Mouse (Mus musculus) urinary bladder, postnatal 4 days (tissue): ENCODE data around the gene Gm13279.
"Not testable (repeated sequence)": the region's sequence is repeated elsewhere in the genome, so short reads cannot be mapped to it uniquely, and the experiment has no call there.

ENCODE experiments used
- DNase-seq, 2 experiments: peaks; one replicate each; pipeline ENCODE4 v3.0.0; 2021 to 2022; ENCODE audit warnings: low spot score in 2 of 2

The Gm13279 gene

DNA sequence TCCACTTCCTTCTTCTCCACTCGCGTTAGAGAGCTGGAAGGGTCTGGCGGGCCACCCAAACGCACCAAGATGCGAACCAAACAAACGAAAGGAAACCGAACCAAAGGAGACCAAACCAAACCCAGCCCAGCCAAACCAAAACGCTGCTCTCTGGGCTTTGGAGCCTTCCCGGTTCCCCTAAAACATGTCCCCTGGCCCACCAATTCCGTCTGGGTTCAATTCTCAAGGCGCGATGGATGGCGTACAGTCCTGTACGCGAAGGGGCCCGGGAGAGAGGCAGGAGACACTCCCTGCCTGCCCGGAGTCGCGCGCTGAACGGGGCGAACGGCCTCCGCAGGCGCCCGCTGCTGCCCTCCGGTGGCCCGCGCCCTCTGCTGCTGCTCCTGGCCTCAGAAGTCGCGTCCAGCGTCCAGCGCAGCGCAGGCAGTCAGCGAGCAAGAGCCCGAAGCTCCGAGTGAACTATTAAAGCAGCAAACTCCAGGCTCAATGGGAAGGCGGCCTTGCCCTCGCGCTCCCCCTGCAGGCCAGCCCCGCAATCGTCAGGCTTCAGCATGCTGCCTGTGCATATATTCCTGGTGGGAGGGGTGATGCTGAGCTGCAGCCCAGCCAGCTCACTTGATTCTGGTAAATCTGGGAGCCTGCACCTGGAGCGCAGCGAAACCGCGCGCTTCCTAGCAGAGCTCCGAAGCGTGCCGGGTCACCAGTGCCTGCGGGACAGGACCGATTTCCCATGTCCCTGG is 3.1 kb upstream of the Gm13279 start, which contains the start of gene Gm13275:
Gene Gm13275, plus strand, starts transcription at position 552 of the 740 bp plus-strand sequence.
- peak; percentile 75 to 79 for DNase-seq

DNA sequence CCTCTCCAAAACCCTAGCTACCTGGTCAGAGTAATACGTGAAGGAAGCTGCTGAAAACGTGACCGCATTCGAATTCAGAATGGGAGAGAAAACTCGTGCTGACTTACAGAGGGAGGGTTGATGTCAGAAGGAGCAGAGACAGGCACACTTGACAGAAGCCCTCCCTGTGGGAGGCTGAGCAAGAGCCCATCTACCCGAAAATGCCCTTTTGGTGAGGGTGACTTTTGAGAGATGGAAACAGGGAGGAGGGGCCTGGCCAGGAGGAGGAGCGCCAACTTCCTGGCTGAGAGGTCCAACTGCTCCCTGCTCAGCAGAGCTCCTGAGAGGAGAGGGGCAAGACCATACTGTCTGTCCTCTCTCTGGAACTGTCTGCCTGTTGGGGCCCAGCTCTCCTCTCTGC is 2.2 kb downstream of the Gm13279 start, which contains the start of gene Gm13285:
Gene Gm13285, plus strand, starts transcription at position 301 of the 400 bp plus-strand sequence.
- not testable (repeated sequence) for DNase-seq

DNA sequence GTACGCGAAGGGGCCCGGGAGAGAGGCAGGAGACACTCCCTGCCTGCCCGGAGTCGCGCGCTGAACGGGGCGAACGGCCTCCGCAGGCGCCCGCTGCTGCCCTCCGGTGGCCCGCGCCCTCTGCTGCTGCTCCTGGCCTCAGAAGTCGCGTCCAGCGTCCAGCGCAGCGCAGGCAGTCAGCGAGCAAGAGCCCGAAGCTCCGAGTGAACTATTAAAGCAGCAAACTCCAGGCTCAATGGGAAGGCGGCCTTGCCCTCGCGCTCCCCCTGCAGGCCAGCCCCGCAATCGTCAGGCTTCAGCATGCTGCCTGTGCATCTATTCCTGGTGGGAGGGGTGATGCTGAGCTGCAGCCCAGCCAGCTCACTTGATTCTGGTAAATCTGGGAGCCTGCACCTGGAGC is 5.8 kb downstream of the Gm13279 start, which contains the start of gene Gm13287:
Gene Gm13287, plus strand, starts transcription at position 301 of the 400 bp plus-strand sequence.
- not testable (repeated sequence) for DNase-seq

DNA sequence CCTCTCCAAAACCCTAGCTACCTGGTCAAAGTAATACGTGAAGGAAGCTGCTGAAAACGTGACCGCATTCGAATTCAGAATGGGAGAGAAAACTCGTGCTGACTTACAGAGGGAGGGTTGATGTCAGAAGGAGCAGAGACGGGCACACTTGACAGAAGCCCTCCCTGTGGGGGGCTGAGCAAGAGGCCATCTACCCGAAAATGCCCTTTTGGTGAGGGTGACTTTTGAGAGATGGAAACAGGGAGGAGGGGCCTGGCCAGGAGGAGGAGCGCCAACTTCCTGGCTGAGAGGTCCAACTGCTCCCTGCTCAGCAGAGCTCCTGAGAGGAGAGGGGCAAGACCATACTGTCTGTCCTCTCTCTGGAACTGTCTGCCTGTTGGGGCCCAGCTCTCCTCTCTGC is 8.0 kb downstream of the Gm13279 start, which contains the start of gene Gm13288:
Gene Gm13288, plus strand, starts transcription at position 301 of the 400 bp plus-strand sequence.
- DNase-seq = not testable (repeated sequence)

DNA sequence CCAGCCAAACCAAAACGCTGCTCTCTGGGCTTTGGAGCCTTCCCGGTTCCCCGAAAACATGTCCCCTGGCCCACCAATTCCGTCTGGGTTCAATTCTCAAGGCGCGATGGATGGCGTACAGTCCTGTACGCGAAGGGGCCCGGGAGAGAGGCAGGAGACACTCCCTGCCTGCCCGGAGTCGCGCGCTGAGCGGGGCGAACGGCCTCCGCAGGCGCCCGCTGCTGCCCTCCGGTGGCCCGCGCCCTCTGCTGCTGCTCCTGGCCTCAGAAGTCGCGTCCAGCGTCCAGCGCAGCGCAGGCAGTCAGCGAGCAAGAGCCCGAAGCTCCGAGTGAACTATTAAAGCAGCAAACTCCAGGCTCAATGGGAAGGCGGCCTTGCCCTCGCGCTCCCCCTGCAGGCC is 8.6 kb downstream of the Gm13279 start:
- DNase-seq = peak in 1 of 2 experiments; percentile 28

DNA sequence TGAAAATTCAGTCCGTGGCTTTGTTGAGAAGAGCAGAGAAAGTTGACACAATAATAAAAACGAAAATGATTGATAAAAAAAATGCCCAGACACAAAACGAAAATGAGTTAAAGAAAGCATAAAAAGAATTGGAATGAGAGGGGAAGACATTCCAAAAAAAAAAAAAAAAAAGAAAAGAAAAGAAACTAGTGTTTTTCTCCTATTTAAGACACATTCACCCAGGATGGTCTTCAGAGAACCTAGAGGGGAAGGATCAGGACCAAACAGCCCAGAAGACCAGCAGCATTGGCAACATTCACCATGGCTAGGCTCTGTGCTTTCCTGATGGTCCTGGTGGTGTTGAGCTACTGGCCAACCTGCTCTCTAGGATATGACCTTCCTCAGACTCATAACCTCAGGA is 18.7 kb downstream of the Gm13279 start, which contains the start of gene Ifna7:
Gene Ifna7, plus strand, starts transcription at position 301 of the 400 bp plus-strand sequence.
- DNase-seq = no peak

DNA sequence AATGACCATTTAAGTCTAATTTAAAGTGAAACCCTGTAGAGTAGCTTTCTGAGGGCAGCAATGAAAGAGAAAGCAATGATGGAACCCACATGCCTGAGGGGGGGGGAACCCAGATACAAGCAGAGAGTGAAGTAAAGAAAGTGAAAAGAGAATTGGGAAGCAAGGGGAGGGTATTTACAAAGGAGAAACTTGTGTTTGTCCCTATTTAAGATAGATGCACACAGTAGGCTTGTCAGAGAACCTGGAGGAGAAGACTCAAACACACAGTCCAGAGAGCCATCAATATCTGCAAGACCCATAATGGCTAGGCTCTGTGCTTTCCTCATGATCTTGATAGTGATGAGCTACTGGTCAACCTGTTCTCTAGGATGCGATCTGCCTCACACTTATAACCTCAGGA is 22.5 kb downstream of the Gm13279 start, which contains the start of gene Ifna11:
Gene Ifna11, plus strand, starts transcription at position 301 of the 400 bp plus-strand sequence.
- DNase-seq = no peak

DNA sequence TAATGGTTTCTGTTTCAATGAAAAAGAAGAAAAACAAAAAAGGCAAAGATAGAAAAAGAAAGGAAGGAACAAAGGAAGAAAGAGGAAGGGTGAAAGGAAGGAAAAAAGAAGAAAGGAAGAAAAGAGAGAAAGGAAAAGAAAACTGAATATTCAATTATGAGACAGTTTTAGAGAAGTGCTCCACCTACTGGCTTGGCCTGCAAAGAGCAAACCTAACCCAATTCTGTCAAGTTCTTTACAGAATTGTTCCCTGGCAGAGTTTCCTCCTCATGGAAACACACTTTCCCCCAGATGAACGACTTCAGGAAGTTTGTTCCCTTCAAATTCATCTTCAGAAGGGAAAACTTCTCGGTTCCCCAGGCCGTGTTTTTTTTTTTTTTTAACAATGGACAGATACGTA is 25.8 kb downstream of the Gm13279 start:
- no peak for DNase-seq

DNA sequence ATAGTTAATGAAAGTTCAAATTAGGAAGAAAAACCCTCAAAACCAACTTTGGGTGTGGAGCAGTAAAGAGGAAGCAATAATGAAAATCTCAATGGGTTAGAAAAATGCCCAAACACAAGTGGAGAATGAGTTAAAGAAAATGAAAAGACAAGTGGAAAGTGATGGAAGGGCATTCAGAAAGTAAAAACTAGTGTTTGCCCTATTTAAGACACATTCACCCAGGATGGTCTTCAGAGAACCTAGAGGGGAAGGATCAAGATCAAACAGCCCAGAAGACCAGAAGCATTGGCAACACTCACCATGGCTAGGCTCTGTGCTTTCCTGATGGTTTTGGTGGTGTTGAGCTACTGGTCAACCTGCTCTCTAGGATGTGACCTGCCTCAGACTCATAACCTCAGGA is 29.9 kb downstream of the Gm13279 start, which contains the start of gene Ifna6:
Gene Ifna6, plus strand, starts transcription at position 301 of the 400 bp plus-strand sequence.
- DNase-seq = not testable (repeated sequence)

DNA sequence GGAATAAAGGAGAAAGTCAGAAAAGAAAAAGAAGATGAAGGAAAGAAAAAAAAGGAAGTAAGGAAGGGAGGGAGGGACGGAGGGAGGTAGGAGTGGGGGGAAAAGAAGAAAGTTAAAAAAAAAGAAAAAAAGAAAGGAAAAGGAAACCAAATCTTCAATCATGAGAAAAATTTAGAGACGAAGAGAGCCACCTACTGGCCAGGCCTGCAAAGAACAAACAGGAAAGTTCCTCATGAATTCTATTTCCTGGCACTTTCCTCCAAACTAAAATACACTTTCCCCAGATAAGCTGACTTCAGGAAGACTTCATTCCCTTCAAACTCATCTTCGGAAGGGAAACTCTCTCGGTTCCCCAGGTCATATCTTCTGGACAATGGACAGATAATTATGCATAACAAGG is 33.3 kb downstream of the Gm13279 start:
- DNase-seq = no peak

DNA sequence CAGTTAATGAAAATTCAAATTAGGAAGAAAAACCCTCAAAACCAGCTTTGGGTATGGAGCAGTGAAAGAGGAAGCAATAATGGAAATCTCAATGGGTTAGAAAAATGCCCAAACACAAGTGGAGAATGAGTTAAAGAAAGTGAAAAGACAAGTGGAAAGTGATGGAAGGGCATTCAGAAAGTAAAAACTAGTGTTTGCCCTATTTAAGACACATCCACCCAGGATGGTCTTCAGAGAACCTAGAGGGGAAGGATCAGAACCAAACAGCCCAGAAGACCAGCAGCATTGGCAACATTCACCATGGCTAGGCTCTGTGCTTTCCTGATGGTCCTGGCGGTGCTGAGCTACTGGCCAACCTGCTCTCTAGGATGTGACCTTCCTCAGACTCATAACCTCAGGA is 38.0 kb downstream of the Gm13279 start, which contains the start of gene Ifna5:
Gene Ifna5, plus strand, starts transcription at position 301 of the 400 bp plus-strand sequence.
- not testable (repeated sequence) for DNase-seq

DNA sequence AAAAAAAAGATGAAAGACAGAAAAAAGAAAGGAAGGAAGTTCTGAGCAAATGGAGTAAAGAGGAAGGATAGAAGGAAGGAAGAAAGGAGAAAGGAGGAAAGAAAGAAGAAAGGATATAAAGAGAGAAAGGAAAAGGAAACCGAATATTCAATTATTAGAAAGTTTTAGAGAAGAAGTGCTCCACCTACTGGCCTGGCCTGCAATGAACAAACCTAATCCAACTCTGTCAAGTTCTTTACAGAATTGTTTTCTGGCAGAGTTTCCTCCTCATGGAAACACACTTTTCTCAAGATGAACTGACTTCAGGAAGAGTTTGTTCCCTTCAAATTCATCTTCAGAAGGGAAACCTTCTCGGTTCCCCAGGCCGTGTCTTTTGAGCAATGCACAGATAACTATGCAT is 41.6 kb downstream of the Gm13279 start:
- no peak for DNase-seq

DNA sequence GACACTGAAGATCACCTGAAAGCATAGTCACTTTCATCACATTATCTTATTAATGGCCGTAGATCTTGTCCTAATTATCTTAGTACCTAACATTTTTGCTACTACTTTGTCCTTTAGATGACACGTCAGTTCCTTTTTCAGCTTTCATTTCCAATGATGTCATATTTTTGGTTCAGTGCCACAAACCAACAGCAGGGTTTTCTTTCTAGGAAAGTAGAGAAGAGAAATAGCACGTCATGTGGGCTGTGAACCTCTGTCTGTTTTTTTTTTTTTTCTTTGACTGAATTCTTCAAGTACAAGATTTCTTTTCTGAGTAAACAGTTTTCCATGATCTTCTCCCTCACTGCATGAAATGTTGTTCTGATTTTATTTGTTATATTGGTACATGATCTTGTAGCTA is 42.9 kb downstream of the Gm13279 start:
- DNase-seq = no peak

DNA sequence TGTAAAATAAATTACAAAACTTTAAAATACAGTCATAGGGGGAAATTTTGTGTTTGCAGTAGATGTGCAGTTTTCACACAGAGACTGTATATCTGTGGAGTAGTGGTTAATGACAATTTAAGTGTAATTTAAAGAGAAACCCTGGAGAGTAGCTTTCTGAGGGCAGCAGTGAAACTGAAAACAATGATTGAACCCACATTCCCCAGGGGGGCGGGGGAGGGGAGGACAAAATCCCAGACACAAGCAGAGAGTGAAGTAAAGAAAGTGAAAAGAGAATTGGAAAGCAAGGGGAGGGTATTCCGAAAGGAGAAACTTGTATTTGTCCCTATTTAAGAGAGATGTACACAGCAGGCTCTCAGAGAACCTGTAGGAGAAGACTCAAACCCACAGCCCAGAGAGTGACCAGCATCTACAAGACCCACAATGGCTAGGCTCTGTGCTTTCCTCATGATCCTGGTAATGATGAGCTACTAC is 44.3 kb downstream of the Gm13279 start, which contains the start of gene Ifna4:
Gene Ifna4, plus strand, starts transcription at position 424 of the 474 bp plus-strand sequence.
- DNase-seq = no peak

DNA sequence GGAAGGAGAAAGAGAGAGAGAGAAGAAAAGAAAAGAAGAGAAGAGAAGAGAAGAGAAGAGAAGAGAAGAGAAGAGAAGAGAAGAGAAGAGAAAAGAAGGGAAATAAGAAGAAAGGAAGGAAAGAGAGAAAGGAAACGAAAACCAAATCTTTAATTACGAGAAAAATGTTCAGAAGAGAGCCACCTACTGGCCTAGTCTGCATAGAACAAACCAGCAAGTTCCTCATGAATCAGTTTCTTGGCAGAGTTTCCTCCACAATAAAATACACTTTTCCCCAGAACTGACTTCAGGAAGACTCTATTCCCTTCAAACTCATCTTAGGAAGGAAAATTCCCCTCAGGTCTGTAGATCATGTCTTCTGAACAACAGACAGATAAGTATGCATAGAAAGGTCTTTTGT is 48.1 kb downstream of the Gm13279 start:
- DNase-seq = no peak
